In the genomic region with DNA sequence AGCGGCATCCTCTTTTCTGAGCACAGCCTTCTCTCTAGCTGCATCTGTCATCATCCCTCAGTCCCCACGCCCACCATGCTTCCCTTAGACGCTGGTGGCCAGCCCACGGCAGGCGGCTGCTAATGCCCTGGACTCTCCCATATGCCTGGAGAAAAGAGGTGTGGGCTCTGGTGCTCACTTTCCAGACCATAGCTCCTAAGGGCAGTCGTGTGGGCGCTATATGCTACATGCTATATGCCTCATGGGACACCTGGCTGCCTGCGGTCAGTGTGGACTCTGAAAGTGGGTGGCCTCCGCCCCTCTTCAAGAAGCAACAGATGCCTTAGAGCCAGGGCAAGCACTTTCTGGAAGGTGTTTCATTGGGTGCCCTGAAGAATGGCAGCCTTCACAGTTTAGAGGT, we compare ENCODE assay signal across 18 mouse cellular contexts.
DNase-seq lines count a peak whose midpoint lies in the region; ATAC-seq lines count a peak whose summit lies in the region.
"Had no signal": no experiment of that assay in that cellular context is flagged by ENCODE, and none has a peak within 500 bp of the region (broad histone marks: within the 10 kb centered on the region; RNA-seq: fewer than 3 reads in every experiment).

No protein-coding gene starts in this region.

- DNase-seq in frontal cortex, postnatal 14 days (ENCODE audit: low spot score in 2 of 2) = no peak
- DNase-seq in left cerebral cortex, postnatal 36 days (ENCODE audit: low spot score in 2 of 2) = peak; percentile 8 to 13
- no peak for DNase-seq in left cerebral cortex, postnatal 4 days
- peak; percentile 18 to 24 for DNase-seq in right cerebral cortex, adult 2 months (ENCODE audit: low spot score in 2 of 2)
- DNase-seq in right cerebral cortex, postnatal 36 days (ENCODE audit: low spot score in 2 of 2) = no peak
- DNase-seq: adrenal gland, postnatal 10 days; adrenal gland, postnatal 36 days; B cell, adult 2 months; cerebellum, adult 11 months; cerebellum, adult 2 months; cerebellum, adult 9-11 months; cerebellum, postnatal 25 days; gastrocnemius, postnatal 25 days; heart, adult 2 months had no signal

- ATAC-seq in frontal cortex, adult (ENCODE audit: low TSS enrichment) = peak; percentile 53
- ATAC-seq: forebrain, embryonic 13.5 days; forebrain, embryonic 16.5 days; Patski had no signal

- intact Hi-C loops in left cerebral cortex, postnatal 36 days (cut with DNase I) = no loop called here
- intact Hi-C loops in left cerebral cortex, postnatal 4 days (cut with DNase I) = no loop called here

Comparison
In these comparisons a context has a peak if more than half of its experiments do, and no peak if none do; other contexts are left out.
1. DNase-seq: peak in left cerebral cortex, postnatal 36 days (2 of 2) and right cerebral cortex, adult 2 months (2 of 2); none in frontal cortex, postnatal 14 days (0 of 2), left cerebral cortex, postnatal 4 days (single experiment) and right cerebral cortex, postnatal 36 days (0 of 2).